Mouse (Mus musculus) liver, embryonic 14.5 days (tissue): Measurements from ENCODE around the gene Ptprf. TPM values are rescaled to one million over a fixed set of nuclear protein-coding genes. Genes with fewer than 3 reads are reported as not detected.

Experiments used
- ATAC-seq: fragments of 200-750 bp; cut with Nextera tagmentation; 2 replicates; pipeline ENCODE4 v1.8.0; 2017; ENCODE audit warnings: moderate number of reproducible peaks, mild to moderate bottlenecking, moderate library complexity; ENCODE audit not compliant: insufficient read depth
- DNase-seq, 3 experiments: peaks; one replicate each; pipeline ENCODE4 v3.0.0-alpha.2; 2012 to 2013; ENCODE audit warnings: low read depth in 3 of 3, low spot score in 3 of 3
- H3K27ac ChIP-seq: fragments of 300-500 bp; sonication (generic); 2 replicates; pipeline ENCODE4 v1.5.1; 2014; ENCODE audit warnings: moderate library complexity, mild to moderate bottlenecking, control low read depth, inconsistent platforms
- H3K27me3 ChIP-seq: fragments of 300-500 bp; sonication (generic); 2 replicates; pipeline ENCODE4 v1.6.1; 2014; ENCODE audit warnings: mild to moderate bottlenecking, low read length, moderate library complexity; ENCODE audit not compliant: control insufficient read depth, insufficient read depth
- H3K36me3 ChIP-seq: fragments of 300-500 bp; sonication (generic); replicated peaks from 2 replicates; pipeline ENCODE4 v1.6.1; 2014; ENCODE audit warnings: low read depth; ENCODE audit not compliant: control insufficient read depth, insufficient read depth
- H3K4me1 ChIP-seq, 2 experiments: fragments of 200-500 bp in 1 of 2; fragments of 300-500 bp in 1 of 2; sonication (generic) in 1 of 2; replicated peaks; 2 replicates each; pipeline ENCODE4 v1.6.1; 2012 to 2014; ENCODE audit warnings: antibody characterized with exemption in 1 of 2, inconsistent platforms in 1 of 2, low read length in 1 of 2; ENCODE audit not compliant: control insufficient read depth in 2 of 2, insufficient read depth in 2 of 2
- H3K4me2 ChIP-seq: fragments of 300-500 bp; sonication (generic); 2 replicates; pipeline ENCODE4 v1.6.1; 2014; ENCODE audit warnings: low read depth, mild to moderate bottlenecking, control low read depth, moderate library complexity
- H3K4me3 ChIP-seq, 2 experiments: fragments of 200-500 bp in 1 of 2; fragments of 300-500 bp in 1 of 2; sonication (generic) in 1 of 2; 2 replicates each; pipeline ENCODE4 v1.5.1; 2012 to 2014; ENCODE audit warnings: low read depth in 2 of 2, low read length in 2 of 2, mild to moderate bottlenecking in 2 of 2, control low read depth in 1 of 2, inconsistent platforms in 1 of 2, moderate library complexity in 1 of 2; ENCODE audit not compliant: insufficient read depth in 1 of 2
- H3K9ac ChIP-seq: fragments of 300-500 bp; sonication (generic); replicated peaks from 2 replicates; pipeline ENCODE4 v1.6.1; 2014; ENCODE audit warnings: mild to moderate bottlenecking, control low read depth, moderate library complexity
- H3K9me3 ChIP-seq: fragments of 300-500 bp; sonication (generic); 2 replicates; pipeline ENCODE4 v1.6.1; 2016; ENCODE audit warnings: low read length, mixed read lengths; ENCODE audit not compliant: control insufficient read depth
- CTCF ChIP-seq: IDR thresholded peaks from 2 replicates; pipeline ENCODE4 v1.5.1; 2016; ENCODE audit warnings: antibody characterized with exemption, low read depth, control low read depth
- EP300 ChIP-seq: IDR thresholded peaks from 2 replicates; pipeline ENCODE4 v1.6.1; 2016; ENCODE audit warnings: antibody characterized with exemption, low read depth
- WGBS: fragments of 180-500 bp; shearing (Covaris S2); extraction: QIAGEN DNeasy Blood & Tissue Kit; methylation state at CpG from one replicate; pipeline ENCODE4 v1.1.7; 2014; ENCODE audit not compliant: insufficient replicate concordance; 5-methylcytosine and 5-hydroxymethylcytosine counted together
- polyA plus RNA-seq, 2 experiments: library from polyadenylated mRNA; depleted of rRNA in 1 of 2; stranded (reverse) in 1 of 2; unstranded in 1 of 2; fragments of >200 nt; fragmentation: Nextera tagmentation in 1 of 2; extraction: Ambion mirVana in 1 of 2; gene quantifications; 2 replicates each; pipeline versions ENCODE4 v1.2.1 to v1.2.3; 2012 to 2014

The Ptprf gene
- polyA plus RNA-seq, 2 experiments = 5.6 to 7.4 TPM

- H3K27ac ChIP-seq = no peak overlapping the region
- no peaks in the 10 kb centered on the region for H3K27me3 ChIP-seq
- no peak overlapping the region for H3K4me2 ChIP-seq
- no peak for ATAC-seq
- H3K9ac ChIP-seq = no peak overlapping the region
- no peaks in the 10 kb centered on the region for H3K9me3 ChIP-seq
- no peak for TF ChIP-seq CTCF
- no peak for TF ChIP-seq EP300
- H3K4me1 ChIP-seq = no peaks in the 10 kb centered on the region; a peak in 1 of 4 replicates
- no peaks in the 10 kb centered on the region for H3K36me3 ChIP-seq
- DNase-seq = no peak
- 67% methylated on average over 2 of the region's 2 CpGs for WGBS
- H3K4me3 ChIP-seq = no peak overlapping the region
Observed at GRCm38 (mm10) chr4:118320636-118321035, 29.4 kb upstream of the Ptprf start.

GRCm38 (mm10) chr4:118319706-118320344, 28.6 kb upstream of the Ptprf start:
- TF ChIP-seq EP300 = no peak
- TF ChIP-seq CTCF = no peak
- 33% methylated on average over 8 of the region's 8 CpGs for WGBS
- DNase-seq (no peak), ATAC-seq (no peak)
- H3K9me3 ChIP-seq = no peaks in the 10 kb centered on the region
- no peak overlapping the region for H3K27ac ChIP-seq
- H3K4me3 ChIP-seq = no peak overlapping the region
- no peak overlapping the region for H3K9ac ChIP-seq
- no peaks in the 10 kb centered on the region for H3K36me3 ChIP-seq
- H3K27me3 ChIP-seq = no peaks in the 10 kb centered on the region
- no peaks in the 10 kb centered on the region for H3K4me1 ChIP-seq
- H3K4me2 ChIP-seq = no peak overlapping the region

GRCm38 (mm10) chr4:118316662-118317061, 25.5 kb upstream of the Ptprf start:
- DNase-seq = no peak
- no peak overlapping the region for H3K4me2 ChIP-seq
- no peaks in the 10 kb centered on the region for H3K9me3 ChIP-seq
- no peaks in the 10 kb centered on the region; the same call in 1 of the 2 replicates for H3K27me3 ChIP-seq
- no peak overlapping the region for H3K9ac ChIP-seq
- H3K4me3 ChIP-seq = no peak overlapping the region
- no peak overlapping the region for H3K27ac ChIP-seq
- no peak for ATAC-seq
- no peak for TF ChIP-seq EP300
- TF ChIP-seq CTCF = no peak
- no peaks in the 10 kb centered on the region for H3K36me3 ChIP-seq
- WGBS = 51% methylated on average over 4 of the region's 4 CpGs
- no peaks in the 10 kb centered on the region for H3K4me1 ChIP-seq

- DNase-seq (no peak), ATAC-seq (no peak)
- Histone ChIP-seq H3K4me3 (no peak overlapping the region), H3K27me3 (no peaks in the 10 kb centered on the region; the same call in 1 of the 2 replicates), H3K4me1 (no peaks in the 10 kb centered on the region), H3K4me2 (no peak overlapping the region), H3K9me3 (no peaks in the 10 kb centered on the region), H3K36me3 (no peaks in the 10 kb centered on the region), H3K27ac (no peak overlapping the region), H3K9ac (no peak overlapping the region)
- TF ChIP-seq CTCF = no peak
- TF ChIP-seq EP300 = no peak
- 28% methylated on average over 8 of the region's 8 CpGs for WGBS
Observed at GRCm38 (mm10) chr4:118315286-118315685, 24.1 kb upstream of the Ptprf start.

- Histone ChIP-seq H3K9ac (no peak overlapping the region), H3K4me2 (no peak overlapping the region), H3K36me3 (no peaks in the 10 kb centered on the region), H3K9me3 (no peaks in the 10 kb centered on the region), H3K27me3 (no peaks in the 10 kb centered on the region; the same call in 1 of the 2 replicates), H3K4me1 (no peaks in the 10 kb centered on the region), H3K27ac (no peak overlapping the region), H3K4me3 (no peak overlapping the region)
- DNase-seq = no peak
- TF ChIP-seq CTCF = no peak
- TF ChIP-seq EP300 = no peak
- ATAC-seq = no peak
- WGBS = 71% methylated on average over 1 of the region's 1 CpGs
Observed at GRCm38 (mm10) chr4:118310461-118310860, 19.3 kb upstream of the Ptprf start.
